Mouse (Mus musculus) lung, postnatal 4 days (tissue): ENCODE measurements around the gene Syap1.
A peak's percentile ranks its signal among the peaks of the same experiment; 100 is the strongest.
"Not testable (repeated sequence)": the region's sequence is repeated elsewhere in the genome, so short reads cannot be mapped to it uniquely, and the experiment has no call there.

Source experiments
- DNase-seq, 2 experiments: peaks; one replicate each; pipeline ENCODE4 v3.0.0; 2021

Gene Syap1

GRCm38 (mm10) chrX:162887931-162888511 is at the start of gene Syap1:
Syap1 (minus strand) TSS chrX:162888447.
- DNase-seq = peak; percentile 88 to 91

GRCm38 (mm10) chrX:162931467-162931866 is 43.2 kb upstream of the Syap1 start:
- DNase-seq = no peak

- no peak for DNase-seq
These were observed 33.4 kb upstream of the Syap1 start for GRCm38 (mm10) chrX:162921487-162922125.

- DNase-seq = peak in 1 of 2 experiments; percentile 61
These were observed 27.4 kb upstream of the Syap1 start for GRCm38 (mm10) chrX:162915697-162916096.

- no peak for DNase-seq
These were observed 25.4 kb upstream of the Syap1 start for GRCm38 (mm10) chrX:162913651-162914050.

GRCm38 (mm10) chrX:162907554-162907953 is 19.3 kb upstream of the Syap1 start:
- no peak for DNase-seq

GRCm38 (mm10) chrX:162902040-162902734 is 13.9 kb upstream of the Syap1 start:
- DNase-seq = peak; percentile 46 to 60

GRCm38 (mm10) chrX:162901371-162902039 is 13.3 kb upstream of the Syap1 start:
- DNase-seq = peak; percentile 58 to 73

- no peak for DNase-seq
These were observed 12.7 kb upstream of the Syap1 start, which contains the start of gene Ctps2 for GRCm38 (mm10) chrX:162900938-162901337. Ctps2 (plus strand) TSS chrX:162901238.

GRCm38 (mm10) chrX:162888575-162889223 is 452 bp upstream of the Syap1 start:
- not testable (repeated sequence) for DNase-seq

GRCm38 (mm10) chrX:162878236-162878635 is 10.0 kb downstream of the Syap1 start:
- no peak for DNase-seq

- DNase-seq = no peak
These were observed 14.5 kb downstream of the Syap1 start for GRCm38 (mm10) chrX:162873761-162874160.

- peak in 1 of 2 experiments; percentile 19 for DNase-seq
These were observed 16.3 kb downstream of the Syap1 start for GRCm38 (mm10) chrX:162871734-162872517.

GRCm38 (mm10) chrX:162868294-162868965 is 19.8 kb downstream of the Syap1 start:
- DNase-seq = no peak

- DNase-seq = no peak
These were observed 39.6 kb downstream of the Syap1 start for GRCm38 (mm10) chrX:162848682-162849081.

GRCm38 (mm10) chrX:162845531-162845930 is 42.7 kb downstream of the Syap1 start:
- no peak for DNase-seq

- peak in 1 of 2 experiments; percentile 5 for DNase-seq
These were observed 43.7 kb downstream of the Syap1 start for GRCm38 (mm10) chrX:162844447-162845100.

GRCm38 (mm10) chrX:162832101-162832500 is 56.1 kb downstream of the Syap1 start:
- no peak for DNase-seq

- DNase-seq = no peak
These were observed 56.7 kb downstream of the Syap1 start for GRCm38 (mm10) chrX:162831542-162831941.

GRCm38 (mm10) chrX:162831036-162831435 is 57.2 kb downstream of the Syap1 start:
- DNase-seq = no peak

- not testable (repeated sequence) for DNase-seq
These were observed 57.9 kb downstream of the Syap1 start for GRCm38 (mm10) chrX:162830313-162830712.
